Comparison of ENCODE assay signal across 18 mouse cellular contexts in the genomic region with DNA sequence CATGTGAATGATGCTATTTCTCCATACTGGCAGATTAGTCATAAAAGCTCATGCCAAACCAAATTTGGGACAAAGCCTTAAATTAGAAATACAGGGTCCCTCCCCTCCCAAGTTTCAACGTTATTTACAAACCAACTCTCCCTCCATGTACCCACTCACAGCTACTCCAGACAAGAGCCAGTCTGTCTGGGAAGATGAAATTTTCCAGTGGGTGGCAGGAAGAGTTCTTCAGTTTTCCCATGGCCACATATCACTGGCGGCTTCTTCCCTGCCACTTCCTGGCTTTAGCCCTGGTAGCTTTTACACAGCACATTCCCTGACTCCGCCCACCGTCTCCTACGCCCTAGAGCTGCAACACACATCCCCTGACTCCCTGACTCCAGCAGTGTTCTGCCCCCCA.
A peak's percentile ranks its signal among the peaks of the same experiment; 100 is the strongest.
DNase-seq lines count a peak whose midpoint lies in the region; TF ChIP-seq lines count a peak whose summit lies in the region.
"Had no signal": no experiment of that assay in that cellular context is flagged by ENCODE, and none has a peak within 500 bp of the region (broad histone marks: within the 10 kb centered on the region; RNA-seq: fewer than 3 reads in every experiment).

No protein-coding gene starts in this region.

- no peak overlapping the region for H3K4me3 ChIP-seq in left cerebral cortex, adult 2 months
- H3K4me3 ChIP-seq: megakaryocyte, embryonic 14.5 days had no signal

- intact Hi-C loops in left cerebral cortex, adult 2 months (cut with DNase I): loop anchor here (5.0 kb wide), 3 partner anchors 38 to 133 kb away; no protein-coding TSS in a partner anchor

- DNase-seq in layer of hippocampus, adult 11-12 months (ENCODE audit: low spot score): peak; percentile 47
- DNase-seq in layer of hippocampus, postnatal 25 days (ENCODE audit: extremely low spot score in 1 of 2, low spot score in 1 of 2): no peak
- peak; percentile 20 for DNase-seq in 3134 (ENCODE audit: extremely low read depth, insufficient read length, low spot score)
- peak; percentile 71 for DNase-seq in NIH3T3 (ENCODE audit: low read depth)
- DNase-seq in left cerebral cortex, adult 2 months (ENCODE audit: extremely low spot score in 1 of 2, low spot score in 2 of 2): no peak
- DNase-seq in spleen, postnatal 10 days (ENCODE audit: low spot score in 2 of 2): no peak
- DNase-seq in kidney, postnatal 36 days: no peak
- DNase-seq: adrenal gland, postnatal 25 days; cerebellum, adult 11-12 months; cerebellum, postnatal 14 days; gastrocnemius, postnatal 36 days; kidney, adult 9 months; kidney, postnatal 25 days; lung, adult 2 months; midbrain, embryonic 14.5 days; retina, postnatal 1 day; thymus, adult 2 months had no signal

- no peak for TF ChIP-seq CTCF in left cerebral cortex, adult 2 months (IDR thresholded peaks at IDR 0.05)

- H3K27ac ChIP-seq in left cerebral cortex, adult 2 months: peak overlapping the region; percentile 57

Comparison
In these comparisons a context has a peak if more than half of its experiments do, and no peak if none do; other contexts are left out.
1. DNase-seq: peak in layer of hippocampus, adult 11-12 months (single experiment), 3134 (single experiment) and NIH3T3 (single experiment); none in layer of hippocampus, postnatal 25 days (0 of 2), left cerebral cortex, adult 2 months (0 of 2), spleen, postnatal 10 days (0 of 2) and kidney, postnatal 36 days (0 of 2).